Mouse (Mus musculus): ENCODE measurements at regions not wholly inside any gene's neighbourhood (a gene's known extent, or its start where the extent isn't known, plus 50 kb on each side); places are given as distances from the start of the nearest gene placed in this dataset.

DNA sequence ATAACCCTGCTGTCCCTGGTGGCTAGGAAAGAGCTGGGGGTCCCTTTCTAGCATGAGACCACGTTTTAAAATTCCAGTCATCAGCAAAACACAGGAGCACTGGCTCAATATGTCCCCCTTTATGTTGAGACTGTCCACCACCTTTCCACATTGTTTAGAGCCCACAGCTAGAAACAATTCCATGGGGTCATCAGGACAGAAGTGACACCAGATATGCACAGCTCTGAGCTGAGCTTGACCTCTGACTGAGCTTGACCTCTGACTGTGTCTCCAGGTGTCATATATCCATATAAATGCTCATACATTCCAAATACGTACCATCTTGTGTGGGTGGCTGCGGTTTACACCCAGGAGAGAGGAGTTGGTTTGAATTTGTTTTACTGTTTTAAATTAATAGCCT lies 262.1 kb upstream of the Ppargc1a start:
- no peak for DNase-seq

DNA sequence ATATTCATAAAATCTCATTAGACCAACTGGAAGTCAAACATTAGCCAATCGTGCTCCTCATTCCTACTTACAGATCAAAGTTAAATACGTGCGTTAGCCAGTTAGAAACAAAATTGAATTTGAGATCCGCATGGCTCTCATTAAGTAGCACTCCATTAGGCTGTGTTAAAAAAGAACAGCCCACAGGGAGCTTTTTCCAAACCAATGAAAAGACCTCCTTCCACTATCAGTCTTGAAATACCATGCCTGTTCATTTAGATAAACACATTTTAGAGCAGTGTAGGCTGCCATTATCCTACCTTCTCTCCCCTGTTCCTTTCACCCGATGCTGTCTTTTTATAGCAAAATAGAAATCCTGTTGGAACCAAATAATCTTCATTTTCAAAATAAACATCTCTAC lies 261.5 kb upstream of the Ppargc1a start:
- DNase-seq: no peak

DNA sequence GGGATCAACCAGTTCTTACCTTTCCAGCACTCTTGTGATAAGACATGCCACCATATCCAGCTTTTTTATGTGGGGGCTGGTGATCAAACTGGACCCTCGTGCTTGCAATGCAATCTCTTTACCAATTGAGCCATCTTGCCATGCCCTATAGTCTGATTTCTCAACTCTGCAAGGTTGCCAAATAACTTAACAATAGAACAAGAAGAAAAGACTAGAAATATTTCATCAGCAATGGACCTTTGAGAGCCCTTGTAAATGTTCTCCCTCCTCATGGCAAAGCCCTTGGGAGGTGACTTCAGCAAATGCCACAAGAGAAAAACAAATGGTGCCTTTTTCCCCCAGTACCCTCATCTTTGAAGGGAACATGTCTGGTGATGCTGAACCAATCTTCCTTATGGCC lies 258.7 kb upstream of the Ppargc1a start:
- DNase-seq: no peak

DNA sequence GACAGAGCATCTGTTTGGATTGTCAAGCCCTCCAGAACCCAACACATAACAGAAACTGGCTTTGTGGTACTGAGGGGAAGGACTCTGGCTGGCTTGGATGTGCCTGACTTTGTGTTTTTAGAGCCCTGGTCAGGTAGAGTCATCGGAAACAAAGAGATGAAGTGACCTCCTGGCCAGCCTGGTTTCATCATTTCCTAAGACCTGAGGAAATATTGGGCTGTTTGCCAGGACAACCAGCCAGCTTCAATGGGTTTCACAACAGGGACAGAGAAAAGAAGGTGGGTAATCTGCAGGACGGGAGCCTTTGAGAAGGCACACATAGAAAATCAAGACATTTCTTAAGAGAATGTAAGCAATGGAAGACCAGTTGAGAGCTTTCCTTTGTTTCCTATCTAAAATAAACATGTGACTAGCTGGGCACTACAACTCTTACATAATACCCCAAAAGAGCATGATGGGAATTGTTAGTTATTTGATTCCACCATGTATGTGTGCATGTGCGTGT lies 258.1 kb upstream of the Ppargc1a start:
- DNase-seq: no peak

DNA sequence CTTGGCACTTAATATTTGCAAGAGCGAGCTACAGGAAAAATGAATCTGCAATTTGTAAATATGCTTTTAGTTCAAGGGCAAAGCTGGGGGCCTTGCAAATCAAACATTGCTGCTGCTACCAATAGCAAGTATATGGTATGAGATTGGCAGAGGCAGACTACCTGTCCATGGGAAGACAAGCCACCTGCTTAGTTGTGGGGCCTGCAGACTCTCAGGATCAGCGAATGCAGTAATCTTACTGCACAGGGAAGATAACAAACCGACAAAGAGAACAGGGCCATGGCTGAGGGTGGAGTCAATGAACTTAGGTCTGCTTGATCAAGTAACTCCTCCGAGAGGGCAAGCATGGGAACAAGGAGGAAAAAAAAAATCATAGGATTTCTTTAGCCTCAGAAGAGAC lies 257.2 kb upstream of the Ppargc1a start:
- DNase-seq: no peak

DNA sequence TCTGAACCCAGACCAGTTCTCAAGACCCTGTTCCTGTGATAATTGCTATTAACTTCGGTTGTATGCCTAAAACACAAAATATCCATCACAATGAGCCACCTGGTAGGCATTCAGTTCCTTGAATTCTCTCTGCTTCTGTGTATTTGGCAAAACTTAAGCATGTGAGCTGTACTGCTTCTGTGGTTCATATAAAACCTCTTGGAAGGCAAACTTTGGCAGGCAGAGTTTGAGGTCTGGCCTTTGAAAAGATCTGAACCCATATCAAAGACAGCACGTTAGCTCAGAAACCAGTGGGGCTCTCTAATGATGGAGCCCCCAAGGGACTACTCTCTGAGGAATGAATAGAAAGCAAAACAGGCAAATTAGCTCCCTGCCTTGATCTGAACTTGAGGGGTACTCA lies 256.1 kb upstream of the Ppargc1a start:
- no peak for DNase-seq

DNA sequence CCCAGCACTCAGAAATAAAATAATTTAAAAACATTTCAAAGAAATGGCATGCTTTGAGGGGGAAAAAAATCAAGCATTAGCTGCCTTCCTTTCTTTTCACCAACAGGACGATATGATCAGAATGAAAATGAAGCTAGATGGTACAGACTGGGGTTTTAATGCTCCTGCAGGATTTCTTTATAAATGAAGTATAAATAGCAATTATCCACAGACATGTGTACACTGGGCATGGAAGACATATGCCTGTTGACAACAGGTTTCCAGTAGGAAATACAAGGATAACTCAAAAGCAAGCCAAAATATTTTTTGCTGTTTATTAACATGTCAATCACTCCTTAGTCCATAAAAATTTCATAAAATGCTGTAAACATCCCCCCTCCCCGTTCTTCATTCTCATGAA lies 248.7 kb upstream of the Ppargc1a start:
- no peak for DNase-seq

DNA sequence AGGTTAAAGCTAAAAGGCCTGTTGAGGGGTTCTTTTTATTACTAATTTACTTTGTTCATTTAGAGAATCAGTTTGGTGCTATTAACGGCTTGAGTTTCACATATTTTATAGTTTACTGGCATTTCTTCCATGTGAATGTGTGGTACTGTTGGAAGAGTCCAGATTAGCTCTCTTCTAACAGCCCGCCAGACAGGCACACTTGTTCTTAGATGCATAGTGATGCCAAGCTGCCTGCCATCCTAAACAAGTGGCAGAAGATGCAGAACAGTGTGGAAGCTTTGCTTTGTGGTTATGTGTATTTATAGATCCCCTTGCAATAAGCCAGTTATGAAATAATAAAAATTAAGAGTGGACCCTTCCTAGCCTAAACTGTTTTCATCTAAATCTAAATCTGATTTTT lies 244.2 kb upstream of the Ppargc1a start:
- no peak for DNase-seq

DNA sequence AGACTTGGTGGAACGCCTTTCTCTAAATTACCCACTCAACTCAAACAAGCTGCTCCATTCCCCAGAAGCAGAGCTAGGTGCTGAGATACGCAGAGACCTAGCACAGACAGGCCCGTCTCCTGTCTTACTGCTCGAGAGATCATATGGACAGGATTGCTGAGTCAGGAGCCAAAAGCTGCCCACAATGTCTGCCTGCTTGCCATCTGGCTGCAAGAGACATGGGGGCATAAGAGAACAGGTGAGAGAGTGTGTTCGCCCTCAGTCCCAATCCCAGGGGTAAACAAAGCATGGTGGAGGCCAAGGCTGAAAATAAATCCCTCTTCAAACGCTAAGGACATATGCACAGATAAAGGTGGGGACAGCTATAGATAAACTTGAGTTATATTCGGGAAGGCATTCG lies 234.0 kb upstream of the Ppargc1a start:
- DNase-seq: no peak

DNA sequence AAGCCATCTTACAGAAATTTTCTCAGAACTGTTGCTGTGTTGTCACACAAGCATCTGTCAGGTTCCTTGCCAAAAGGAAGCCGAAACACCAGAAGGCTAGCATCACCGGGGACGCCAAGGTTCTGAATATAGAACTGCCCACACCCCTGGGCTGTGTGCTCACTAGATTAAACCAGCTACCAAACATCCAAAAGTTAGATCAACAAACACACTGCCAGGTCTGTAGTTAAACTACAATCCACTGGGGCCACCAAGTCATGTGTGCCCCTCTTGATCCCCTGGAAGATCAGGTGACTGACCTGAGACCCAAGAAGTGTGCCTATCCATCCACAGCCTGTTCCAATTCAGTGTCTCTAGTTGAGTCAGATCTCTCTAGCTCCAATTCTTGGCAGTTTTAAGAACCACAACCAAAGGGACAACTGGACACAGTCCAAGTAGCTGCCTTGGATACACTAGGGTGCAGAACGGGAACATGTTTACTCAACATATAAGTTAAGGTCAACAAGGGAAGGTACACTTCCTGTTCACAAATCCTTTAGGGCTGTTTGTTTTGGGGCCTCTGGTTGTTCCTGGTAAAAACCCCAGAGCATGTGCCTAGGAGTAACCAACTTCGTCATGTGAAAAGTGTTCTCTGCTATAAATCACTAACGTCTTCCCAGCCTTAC lies 232.0 kb upstream of the Ppargc1a start:
- no peak for DNase-seq

DNA sequence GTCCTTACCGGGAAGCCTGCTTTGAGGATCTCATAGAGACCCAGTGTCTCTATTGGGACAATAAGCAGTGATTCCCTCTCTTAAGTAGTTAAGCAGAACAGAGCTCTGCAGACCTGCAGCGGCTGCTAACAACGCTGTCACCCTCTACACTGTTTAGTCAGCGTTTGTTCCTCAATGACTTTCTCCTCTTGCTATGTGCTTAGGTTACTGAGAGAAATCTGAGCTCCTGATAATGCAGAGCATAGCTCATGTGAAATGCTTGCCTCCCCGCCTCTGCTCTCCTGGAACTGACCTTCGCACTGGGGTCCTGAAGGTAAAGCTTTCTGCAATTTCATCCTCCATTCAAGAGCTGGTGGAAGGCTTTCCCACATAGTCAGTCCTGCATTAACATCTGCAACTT lies 226.6 kb upstream of the Ppargc1a start:
- no peak for DNase-seq

DNA sequence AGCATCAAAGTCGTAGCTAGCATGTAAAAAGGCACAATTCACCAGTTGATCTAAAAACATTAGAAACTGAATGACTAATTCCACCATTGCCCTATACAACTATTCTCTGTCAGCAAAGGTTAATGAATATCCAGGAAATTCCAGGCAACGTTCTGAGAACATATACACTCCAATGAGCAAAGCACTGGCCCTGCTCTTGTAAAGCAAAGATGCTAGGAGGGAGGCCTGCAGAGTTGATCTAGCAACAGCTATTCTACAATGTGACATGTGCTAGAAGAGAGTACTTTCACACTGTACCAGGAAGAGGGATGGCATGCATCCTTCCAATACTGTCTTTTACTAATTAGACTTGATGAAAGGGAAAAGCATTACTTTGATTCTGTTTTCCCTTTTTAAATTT lies 225.4 kb upstream of the Ppargc1a start:
- DNase-seq: no peak

DNA sequence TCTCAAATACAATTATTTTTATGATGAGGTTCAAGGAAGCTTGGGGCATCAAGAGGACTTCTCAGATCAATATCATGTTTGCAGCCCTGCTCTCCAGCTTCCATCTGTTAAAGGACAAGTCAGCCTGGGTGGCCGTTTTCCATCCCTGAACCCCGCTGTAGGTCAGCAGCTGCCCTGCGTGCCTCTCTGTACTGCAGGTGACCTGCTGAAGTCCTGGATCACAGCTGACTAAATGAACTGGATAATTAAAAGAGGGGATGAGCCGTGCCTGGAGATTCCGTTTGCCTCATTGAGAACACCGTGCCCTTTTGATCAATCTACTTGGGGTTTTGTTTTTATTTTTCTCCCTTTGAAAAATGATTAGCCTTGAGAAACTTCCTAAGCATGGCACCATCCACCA lies 221.2 kb upstream of the Ppargc1a start:
- DNase-seq: no peak

DNA sequence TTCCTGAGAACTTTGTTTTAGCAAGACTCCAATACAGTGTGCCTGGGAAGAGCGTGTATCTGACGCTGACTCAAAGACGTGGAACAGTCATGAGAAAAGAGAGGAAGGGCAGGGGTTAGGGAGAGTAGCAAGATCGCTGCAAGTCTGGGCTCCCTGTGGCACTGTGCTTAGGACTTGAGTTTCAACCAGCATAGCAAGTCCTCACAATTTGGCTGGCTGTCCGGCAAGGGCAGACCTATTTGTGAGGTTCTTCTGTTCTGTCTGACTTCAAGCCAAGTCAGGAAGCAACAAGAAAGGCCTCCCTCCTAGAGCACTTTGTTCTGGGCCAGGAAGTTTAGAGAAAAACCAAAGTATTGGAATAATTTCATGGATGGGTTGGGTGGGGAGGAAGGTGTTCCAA lies 216.0 kb upstream of the Ppargc1a start:
- DNase-seq: no peak

DNA sequence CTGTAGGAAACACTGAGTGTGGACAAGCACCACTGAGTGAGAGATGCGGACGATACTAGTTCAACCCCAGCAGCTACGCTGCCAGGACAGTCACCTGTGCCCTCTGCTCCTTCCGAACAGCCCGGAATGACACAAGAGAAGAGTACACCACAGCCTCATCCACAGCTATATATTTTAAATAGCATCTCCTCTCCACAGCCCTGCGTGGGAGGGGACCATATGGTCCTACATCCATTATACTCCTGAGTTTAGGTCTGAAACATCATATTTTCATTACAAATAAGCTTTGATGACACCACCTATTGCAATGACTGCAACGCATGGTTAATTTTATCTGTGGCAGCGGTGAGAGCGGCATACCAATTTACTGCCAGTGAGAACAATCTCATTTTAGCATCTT lies 215.6 kb upstream of the Ppargc1a start:
- DNase-seq: no peak

DNA sequence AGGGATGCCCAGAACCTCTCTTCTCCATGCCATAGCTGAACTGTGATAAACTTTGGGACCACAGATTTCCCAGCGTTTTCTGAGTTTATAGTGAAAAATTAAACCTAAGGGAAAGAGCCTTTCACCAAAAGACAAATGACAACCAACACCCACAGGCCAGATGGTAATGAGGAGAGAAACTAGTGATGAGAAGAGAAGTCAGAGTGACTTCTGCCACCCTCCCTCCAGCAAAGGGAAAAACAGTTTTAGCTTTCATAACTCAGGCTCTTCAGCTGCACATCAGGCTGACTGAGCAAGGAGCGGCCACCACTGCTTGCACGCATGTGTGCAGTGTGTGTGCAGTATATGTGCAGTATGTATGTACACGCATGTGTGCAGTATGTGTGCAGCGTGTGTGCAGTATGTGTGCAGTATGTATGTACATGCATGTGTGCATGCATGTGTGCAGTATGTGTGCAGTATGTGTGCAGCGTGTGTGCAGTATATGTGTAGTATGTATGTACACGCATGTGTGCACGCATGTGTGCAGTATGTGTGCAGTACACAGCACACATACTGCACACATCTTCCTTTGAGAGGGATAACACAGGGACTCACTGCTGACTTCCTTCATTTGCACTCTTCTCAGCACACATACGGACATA lies 208.1 kb upstream of the Ppargc1a start:
- no peak for DNase-seq

DNA sequence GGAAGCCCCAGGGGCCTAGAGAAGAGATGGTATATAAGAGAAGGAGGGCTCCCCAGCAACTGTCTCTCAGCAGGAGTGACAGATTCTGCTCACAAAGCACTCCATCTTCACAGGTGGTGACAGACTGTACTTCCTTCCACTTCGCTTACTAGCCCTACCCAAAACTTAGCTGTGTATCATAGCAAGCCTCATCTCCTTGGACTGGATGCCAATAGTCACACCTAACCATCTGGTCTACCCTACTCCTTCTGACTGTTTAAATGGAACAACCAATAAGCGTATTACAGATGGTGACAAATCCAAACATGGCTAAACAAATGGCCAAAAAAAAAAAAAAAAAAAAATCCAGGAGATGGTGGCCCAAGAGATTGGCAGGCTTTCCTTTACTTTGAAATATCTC lies 204.1 kb upstream of the Ppargc1a start:
- DNase-seq: no peak

DNA sequence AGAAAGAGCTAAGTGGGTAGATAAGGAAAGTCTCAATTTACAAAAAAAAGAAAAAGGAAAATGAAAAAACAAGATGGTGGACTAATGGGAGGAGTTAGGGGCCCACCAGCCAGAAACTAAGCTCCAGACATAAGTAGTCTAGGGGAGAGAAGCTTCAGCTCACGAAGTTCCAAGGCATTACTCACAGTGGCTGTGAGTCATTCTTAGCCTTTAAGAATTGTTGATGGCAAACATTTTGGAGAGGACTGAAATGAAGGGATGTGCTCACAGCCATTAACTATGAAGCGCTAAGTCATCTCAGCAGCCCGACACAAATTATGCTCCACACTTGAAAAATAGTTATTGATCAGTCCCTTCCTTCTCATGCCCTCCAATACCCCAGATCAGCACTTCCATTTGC lies 198.6 kb upstream of the Ppargc1a start:
- DNase-seq: no peak

DNA sequence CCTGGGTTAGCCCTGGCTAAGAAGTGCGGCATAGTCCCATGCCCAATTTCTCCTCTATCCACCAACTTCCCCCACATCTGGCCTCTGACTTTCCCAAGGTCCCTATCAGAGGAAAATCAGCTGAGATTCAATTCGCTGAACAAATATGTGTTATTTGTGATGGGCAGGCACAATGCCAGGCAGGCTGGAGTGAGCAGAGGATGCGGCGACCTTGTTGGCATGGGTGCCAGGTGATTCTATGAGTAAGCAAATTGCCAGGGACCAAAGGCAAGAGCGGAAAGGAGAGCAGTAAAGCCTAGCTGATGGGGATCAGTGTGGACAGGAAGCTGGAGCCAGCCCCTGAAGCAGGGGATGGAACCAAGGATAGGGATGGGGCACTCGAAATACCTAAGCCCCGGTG lies 196.9 kb upstream of the Ppargc1a start:
- DNase-seq: no peak

DNA sequence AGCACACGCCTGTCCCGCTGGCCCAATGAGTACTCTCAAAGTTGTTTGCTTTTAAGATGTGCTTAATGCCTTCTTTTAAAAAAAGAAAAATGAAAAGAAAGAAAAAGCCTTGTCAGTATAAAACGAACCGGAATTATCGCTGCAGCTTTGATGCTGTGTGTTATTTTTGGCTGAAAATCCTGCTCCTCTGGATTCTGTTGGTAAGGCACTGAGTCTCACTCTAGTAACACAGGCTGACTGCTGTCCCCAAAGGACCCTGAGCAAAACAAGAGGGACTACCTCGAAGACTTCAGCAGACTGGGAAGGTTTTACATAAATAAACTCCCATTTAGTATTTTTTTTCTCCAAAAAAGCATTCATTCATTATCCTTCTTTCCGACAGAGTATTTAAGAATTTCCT lies 196.1 kb upstream of the Ppargc1a start:
- no peak for DNase-seq

DNA sequence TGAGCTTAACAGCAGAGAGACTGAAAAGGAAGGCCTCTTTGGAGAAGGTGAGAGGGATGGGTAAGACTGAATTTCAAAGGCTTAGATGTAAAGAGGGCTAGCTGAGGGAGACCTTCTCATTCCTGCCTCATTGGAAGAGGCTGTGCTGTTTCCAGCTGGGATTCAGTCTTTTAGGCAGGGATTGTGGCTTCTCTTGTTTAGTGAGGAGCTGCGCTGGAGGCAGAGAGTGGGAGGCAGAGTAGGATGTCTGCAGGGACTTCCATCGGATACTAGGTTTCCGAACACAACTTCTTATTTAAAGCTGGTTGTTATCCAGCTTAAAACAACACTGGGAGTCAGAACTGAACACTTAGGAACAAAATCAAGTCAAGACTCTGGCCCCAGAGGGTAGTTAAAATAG lies 194.8 kb upstream of the Ppargc1a start:
- DNase-seq: no peak

DNA sequence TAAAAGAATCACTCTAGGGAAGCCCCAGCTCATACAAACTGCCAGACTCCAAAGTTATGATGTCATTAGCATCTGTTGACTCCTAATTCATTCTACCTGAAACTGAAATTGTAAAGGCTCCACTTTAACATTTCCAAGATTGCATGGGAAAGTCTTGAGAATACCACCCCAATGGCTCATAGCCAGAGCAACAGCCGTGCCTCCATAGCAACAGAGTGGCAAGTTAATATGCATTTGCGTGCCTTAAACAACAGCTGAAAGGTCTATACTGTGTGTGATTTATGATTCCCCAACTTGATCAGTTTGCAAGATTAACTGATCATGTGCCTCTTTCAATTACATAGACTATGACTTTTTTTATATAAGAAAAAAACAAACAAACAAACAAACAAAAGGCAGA lies 190.8 kb upstream of the Ppargc1a start:
- DNase-seq: no peak

DNA sequence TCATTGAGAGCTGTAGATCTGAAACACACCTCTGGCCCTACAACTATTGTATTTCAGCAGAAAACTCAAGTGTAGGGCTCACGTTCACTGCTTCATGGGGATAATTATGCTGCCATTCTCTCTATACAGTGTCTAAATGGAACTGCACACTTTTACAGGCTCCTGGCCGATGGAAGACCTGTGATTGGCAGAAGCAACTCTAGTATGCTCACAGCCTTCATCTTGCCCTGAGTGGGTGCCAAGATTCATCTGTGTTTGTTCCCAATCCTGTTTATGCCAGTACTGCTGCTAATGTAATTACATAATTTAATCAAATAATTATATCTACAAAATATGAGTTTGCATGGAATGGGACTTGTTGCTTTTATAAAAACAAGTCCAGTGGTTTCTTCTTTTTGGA lies 190.3 kb upstream of the Ppargc1a start:
- no peak for DNase-seq

DNA sequence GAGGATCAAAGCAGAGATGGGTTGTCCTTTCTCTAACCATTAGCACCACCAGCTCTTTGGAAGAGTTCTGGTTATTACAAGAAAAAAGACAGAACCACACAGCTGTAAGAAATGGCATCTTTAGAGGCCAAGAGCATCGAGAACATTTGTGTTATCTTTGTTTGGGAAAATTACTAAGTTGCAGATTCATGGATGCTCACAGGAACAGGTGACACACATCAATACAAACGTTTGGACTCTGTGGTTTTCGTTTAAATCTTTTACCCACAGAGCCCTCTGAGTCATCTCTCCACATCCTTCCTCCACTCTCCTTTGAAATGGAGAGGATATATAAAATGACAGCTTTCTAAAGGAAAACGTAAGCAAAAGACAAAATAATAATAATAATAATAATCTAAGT lies 184.5 kb upstream of the Ppargc1a start:
- DNase-seq: no peak

DNA sequence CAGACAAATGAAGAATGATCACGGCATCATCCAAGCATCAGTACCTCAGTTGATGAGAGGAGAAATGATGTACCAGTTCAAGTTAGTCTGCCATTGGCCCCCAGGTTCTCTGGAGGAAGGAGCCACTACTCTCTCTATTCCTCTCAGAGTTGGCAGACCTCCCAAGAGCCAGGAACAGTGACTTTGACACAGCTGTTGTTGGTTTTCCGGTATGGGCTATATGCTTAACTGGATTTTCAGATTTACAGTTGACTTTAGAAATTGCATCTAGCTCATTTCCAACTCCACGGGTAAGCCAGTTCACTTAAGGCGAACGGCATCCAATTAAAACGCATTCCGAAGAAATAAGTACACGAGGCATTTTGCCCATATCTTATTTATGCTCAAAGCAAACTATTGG lies 182.9 kb upstream of the Ppargc1a start:
- DNase-seq: no peak
